Mouse (Mus musculus): ENCODE measurements around the gene Osbpl11.

GRCm38 (mm10) chr16:33259824-33260223 lies 75.0 kb downstream of the Osbpl11 start:
- TF ChIP-seq POLR2A (IDR thresholded peaks at IDR 0.05; ENCODE audit: extremely low read depth, insufficient read depth, low read length): no peak
- TF ChIP-seq CTCF (IDR thresholded peaks at IDR 0.05; ENCODE audit: low read depth, low read length): no peak
